Mouse (Mus musculus): ENCODE results near the gene Cdh23.

- no peak for TF ChIP-seq POLR2A (IDR thresholded peaks at IDR 0.05; ENCODE audit: insufficient read depth, low read depth, low read length)
- no peak for TF ChIP-seq CTCF (IDR thresholded peaks at IDR 0.05; ENCODE audit: insufficient read depth, low read depth, low read length)
Measured at GRCm38 (mm10) chr10:60723345-60723744, 27.1 kb upstream of the Cdh23 start.
